Mouse (Mus musculus): Measurements from ENCODE around the gene Caln1.
A peak's percentile ranks its signal among the peaks of the same experiment; 100 is the strongest.
"Not testable (repeated sequence)": the region's sequence is repeated elsewhere in the genome, so short reads cannot be mapped to it uniquely, and the experiment has no call there.

The Caln1 gene

GRCm38 (mm10) chr5:130547496-130547895 is 178.2 kb downstream of the Caln1 start:
- no peak for DNase-seq (ENCODE audit: low spot score)

DNA sequence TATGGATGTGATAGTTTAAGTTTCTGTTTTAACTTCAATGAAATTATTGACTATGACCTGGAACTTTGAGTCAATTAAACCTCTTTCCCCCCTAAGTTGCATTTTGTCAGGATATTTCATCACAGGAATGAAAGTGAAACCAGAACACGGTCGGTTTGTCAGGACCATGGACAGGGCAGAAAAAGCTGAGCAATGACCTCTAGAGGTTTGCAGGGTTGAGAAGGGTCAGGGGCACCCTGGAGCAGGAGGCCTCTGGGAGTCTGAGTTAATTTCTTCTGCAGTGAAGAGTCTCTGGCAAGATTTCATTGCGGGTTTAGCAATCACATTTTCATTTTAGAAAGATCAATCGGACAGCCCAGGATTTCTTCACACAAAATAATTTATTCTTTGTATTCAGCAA is 184.7 kb downstream of the Caln1 start:
- no peak for DNase-seq (ENCODE audit: low spot score)

- no peak for DNase-seq (ENCODE audit: low spot score)
Observed at GRCm38 (mm10) chr5:130563146-130563545, 193.9 kb downstream of the Caln1 start.

- no peak for DNase-seq (ENCODE audit: low spot score)
Observed at GRCm38 (mm10) chr5:130566002-130566401, 196.7 kb downstream of the Caln1 start.

DNA sequence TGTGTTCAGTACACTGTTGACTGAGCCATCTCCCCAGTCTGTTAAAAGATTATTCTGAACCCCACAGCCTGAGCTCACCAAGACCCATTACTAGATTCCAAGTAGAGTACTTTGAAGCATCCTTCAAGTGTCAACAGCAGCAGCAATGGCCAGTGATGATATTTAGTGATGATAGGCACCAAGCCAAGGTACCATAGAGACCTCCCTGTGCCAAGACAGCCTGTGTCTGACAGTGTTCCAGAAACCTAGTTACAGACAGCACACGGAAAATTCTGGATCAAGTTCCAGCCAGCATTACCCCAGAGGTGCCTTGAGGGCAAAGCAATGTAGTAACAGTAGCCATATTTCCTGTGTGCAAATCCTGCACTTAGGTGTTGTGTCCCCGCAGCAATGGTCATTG is 208.3 kb downstream of the Caln1 start:
- DNase-seq (ENCODE audit: low spot score) = no peak

- DNase-seq (ENCODE audit: low spot score) = no peak
Observed at GRCm38 (mm10) chr5:130584042-130584441, 214.8 kb downstream of the Caln1 start.

DNA sequence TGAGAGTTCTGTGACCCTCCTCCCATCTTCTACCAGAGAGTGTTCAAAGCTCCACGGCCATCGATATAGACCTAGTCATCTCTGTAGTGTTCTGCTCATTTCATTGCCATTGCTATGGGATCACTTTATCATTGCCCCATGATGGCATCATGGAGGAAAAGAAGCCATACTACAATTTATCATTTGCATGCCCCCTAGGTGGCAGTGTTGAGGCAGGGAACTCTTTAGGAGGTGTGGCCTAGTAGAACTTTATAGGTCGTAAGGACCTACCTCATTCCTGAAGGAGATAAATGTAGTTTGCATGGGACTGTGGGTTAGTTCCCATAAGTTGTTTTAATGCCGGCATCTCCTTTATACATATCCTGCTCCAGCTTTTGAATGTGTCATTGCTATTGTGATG is 217.0 kb downstream of the Caln1 start:
- no peak for DNase-seq (ENCODE audit: low spot score)

DNA sequence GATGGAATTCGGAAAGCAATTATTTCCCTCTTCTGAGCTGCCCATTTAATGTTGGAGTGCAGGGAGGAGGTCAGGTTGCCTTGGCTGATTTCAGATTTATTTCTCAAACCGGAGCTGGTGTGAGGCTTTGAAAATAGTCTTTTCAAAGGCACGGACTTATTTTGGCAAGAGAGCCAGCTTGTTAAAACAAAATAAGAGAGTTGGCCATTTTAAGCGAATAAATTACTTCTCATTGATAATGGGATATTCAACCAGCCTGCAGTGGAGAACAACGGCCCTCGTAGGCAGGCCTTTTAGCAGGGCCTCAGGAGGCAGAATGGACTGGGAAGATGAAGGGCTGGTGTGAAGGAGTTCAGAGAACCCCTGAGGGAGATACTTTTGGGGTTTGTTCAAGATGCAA is 227.3 kb downstream of the Caln1 start:
- no peak for DNase-seq (ENCODE audit: low spot score)

DNA sequence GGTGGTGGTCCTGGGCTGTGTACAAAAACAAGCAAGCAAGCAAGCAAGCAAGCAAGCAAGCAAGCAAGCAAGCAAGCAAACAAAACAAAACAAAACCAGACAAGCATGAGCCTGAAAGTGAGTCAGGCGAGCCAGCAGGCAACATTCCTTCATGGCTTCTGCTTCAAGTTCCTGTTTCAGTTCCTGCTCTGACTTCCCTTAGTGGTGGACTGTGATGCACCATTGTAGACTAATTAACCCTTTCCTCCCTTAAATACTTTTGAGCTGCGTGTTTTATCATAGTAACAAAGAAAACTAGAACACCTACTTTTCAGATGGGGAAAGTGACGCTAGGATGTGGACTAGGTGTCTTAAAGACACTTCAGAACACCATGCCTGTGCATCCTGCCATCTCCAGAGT is 244.4 kb downstream of the Caln1 start:
- DNase-seq (ENCODE audit: low spot score) = no peak

DNA sequence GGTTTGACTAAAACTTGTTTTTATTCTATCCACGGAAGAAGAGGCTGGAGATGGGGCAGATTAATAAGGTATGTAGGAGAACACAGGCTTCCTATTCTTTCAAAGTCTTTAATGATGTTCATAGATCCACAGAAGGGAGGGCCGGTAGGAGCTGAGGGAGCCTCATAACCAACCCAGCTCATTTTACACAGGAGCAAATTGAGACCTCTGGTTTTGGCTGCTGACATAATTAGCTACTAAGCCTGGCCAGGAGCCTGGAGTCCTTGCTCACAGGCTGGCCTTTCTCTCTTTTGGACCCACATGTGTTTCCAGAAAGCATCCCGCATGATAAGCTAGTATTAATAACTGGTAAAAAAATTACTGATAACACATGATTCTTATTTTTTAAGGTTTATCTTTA is 245.0 kb downstream of the Caln1 start:
- peak; percentile 34 for DNase-seq (ENCODE audit: low spot score)

- DNase-seq (ENCODE audit: low spot score) = no peak
Observed at GRCm38 (mm10) chr5:130620060-130620459, 250.8 kb downstream of the Caln1 start.

DNA sequence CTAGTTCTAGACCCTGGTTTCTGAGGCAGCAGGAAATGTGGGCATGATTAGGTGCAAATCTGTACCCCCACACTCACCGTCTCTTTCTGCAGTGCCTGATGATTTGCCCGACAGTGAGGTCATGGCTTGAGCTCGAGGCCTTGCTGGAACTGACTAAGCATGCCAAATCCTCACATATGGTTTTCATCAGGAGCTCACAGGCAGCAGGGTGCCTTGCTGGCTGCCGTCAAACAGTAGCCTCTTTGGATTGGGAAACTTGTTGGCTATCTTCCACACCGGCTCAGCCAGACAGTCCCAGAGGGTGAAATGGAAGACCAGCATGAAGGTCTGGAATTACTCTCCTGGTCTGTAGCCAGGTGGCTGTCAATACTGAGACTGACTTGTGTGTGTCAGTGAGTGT is 254.0 kb downstream of the Caln1 start:
- peak; percentile 94 for DNase-seq (ENCODE audit: low spot score)

- DNase-seq (ENCODE audit: low spot score) = no peak
Observed at GRCm38 (mm10) chr5:130627800-130628199, 258.5 kb downstream of the Caln1 start.

- DNase-seq (ENCODE audit: low spot score) = no peak
Observed at GRCm38 (mm10) chr5:130635397-130635796, 266.1 kb downstream of the Caln1 start.

DNA sequence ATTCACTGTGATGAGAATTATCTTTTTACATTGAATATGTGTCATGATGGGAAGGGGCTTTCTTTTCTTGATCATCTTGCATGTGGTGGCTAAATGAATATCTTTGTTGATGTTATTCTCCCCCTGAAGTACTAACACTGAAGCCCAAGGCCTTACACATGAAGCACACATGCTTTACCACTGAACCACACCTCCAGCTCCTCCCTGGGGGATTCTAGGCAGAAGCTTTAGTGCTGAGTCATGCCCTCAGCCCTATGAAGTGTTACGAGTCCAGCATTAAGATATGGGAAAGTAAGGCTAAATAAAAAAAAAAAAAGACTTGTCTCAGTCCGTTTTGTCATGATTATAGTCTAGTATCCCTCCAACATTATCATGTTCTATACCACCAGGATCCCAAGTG is 272.6 kb downstream of the Caln1 start:
- no peak for DNase-seq (ENCODE audit: low spot score)

GRCm38 (mm10) chr5:130646126-130646525 is 276.9 kb downstream of the Caln1 start:
- DNase-seq (ENCODE audit: low spot score) = not testable (repeated sequence)

DNA sequence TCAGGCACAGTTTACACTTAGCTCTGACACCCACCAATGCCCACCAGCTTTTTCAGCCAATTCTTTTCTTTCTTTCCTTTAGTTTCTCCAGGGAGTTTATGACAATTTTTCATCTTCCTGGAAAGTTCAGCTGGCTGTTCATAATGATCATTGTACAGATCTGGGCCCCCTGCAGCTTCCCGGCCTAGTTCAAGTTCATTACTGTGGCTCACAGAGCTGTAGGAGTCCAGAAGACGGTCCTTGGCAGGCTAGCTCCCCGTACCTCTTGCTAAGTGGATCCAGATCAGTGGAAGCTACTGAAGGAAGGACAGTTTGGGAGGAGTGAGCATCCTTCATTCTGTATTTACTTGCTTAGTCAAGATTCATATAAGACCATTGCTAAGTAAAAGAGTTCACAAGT is 288.9 kb downstream of the Caln1 start:
- DNase-seq (ENCODE audit: low spot score) = no peak

GRCm38 (mm10) chr5:130666091-130666490 is 296.8 kb downstream of the Caln1 start:
- no peak for DNase-seq (ENCODE audit: low spot score)

DNA sequence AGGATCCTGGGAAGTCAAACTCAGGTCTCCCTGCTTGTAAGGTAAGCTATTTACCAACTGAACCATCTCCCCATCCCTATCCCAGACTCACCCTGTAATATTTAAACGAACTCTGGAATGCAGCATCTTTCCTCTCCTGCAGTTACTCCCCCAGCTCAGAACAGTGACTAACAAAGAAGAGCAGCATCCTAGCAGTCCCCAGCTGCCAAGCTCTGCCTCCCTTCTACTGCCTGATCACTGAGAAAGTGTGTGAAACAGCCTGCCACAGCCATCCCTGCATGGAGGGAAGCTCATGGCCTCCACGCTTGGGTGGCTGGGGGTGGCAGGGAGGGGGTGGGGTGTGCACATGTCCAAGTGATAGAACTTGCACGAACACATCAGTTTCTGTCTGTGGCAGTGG is 303.3 kb downstream of the Caln1 start:
- no peak for DNase-seq (ENCODE audit: low spot score)

DNA sequence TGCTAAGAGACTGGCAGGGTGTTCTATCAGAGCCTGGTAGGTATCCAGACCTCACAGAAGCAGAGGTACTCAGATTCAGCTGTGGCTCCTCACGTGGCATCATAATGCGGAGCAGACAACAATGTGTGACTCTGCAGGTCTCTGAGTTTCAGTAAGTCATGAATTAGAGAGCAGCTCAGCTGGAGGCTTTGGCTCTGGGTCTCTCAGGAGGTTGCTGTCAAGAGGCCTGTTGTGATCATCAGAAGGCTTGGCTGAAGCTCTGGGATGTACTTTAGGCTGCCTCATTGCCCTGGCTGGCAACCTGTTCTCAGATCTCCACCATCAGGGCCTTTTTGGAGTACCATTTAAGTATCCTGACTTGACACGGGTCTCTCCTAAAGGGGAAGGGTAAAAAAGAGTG is 303.8 kb downstream of the Caln1 start:
- no peak for DNase-seq (ENCODE audit: low spot score)

DNA sequence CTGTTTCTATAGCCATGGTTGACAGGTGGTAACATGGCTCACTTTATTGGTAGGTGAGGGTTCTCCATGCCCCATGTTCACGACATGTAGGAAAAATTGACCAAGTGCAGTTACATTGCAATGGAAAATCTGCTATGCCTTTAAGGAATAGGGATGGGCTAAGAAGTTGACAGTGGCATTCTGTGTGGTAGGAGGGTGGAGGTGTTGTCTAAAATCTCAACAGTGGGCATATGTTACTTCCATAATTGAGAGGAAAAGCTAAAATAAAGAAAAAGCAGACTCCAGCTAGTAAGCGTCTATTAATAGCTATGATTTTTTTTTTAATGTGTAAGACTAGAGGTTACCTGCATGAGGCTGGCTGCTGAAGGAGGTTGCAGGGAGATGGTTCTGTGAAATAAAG is 308.6 kb downstream of the Caln1 start:
- no peak for DNase-seq (ENCODE audit: low spot score)

DNA sequence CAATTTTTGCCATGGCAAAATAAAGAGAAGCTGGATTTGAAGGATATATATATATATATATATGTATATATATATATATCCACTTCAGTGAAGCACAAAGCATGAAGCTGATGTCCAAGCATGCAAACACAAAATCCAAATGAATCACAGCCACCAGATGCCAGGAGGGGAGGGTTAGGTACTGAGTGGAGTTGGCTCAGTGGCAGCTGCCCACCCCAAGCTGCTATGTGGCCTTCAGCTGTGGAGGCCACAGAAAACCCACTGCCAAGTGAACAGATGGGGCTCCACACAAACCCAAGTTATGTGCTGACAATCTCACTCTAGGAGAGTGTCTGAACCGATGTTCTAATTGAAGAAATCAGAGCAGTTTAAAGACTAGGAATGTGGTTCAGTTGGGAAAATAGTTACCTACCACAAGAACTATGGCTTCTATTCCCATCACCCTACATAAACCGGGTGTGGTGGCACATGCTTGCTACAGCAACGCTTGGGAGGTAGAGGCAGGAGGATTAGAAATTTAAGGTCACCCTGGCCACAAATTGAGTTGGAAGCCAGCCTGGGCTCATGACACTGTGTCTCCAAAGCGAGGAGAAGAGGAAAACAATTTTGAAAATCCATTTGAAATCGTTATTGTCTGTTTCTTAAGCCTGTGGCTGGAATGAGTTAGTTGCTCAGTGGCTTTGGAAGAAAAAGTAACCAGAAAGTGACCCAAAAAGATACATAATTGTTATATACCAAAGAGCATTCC is 316.8 kb downstream of the Caln1 start:
- DNase-seq (ENCODE audit: low spot score) = no peak

- no peak for DNase-seq (ENCODE audit: low spot score)
Observed at GRCm38 (mm10) chr5:130688385-130689138, 319.3 kb downstream of the Caln1 start.

DNA sequence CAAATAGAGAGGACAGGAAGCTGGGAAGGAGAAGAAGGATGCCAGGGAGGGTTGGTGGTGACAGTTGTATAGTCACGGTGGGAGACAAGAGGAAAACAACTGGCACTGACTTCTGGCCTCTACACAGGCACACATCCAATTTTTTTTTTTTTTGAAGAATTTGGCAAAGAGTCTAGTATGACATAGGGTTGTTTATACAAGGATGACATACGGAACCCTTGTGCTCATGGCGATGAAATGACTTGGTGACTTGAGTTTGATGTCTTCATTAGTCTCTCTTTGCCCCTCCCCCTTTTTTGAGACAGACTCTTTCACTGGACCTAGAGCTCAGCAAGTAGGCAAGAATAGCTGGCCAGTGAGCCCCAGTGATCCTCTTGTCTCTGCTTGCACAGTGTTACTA is 322.1 kb downstream of the Caln1 start:
- DNase-seq (ENCODE audit: low spot score) = no peak
